In the genomic region with DNA sequence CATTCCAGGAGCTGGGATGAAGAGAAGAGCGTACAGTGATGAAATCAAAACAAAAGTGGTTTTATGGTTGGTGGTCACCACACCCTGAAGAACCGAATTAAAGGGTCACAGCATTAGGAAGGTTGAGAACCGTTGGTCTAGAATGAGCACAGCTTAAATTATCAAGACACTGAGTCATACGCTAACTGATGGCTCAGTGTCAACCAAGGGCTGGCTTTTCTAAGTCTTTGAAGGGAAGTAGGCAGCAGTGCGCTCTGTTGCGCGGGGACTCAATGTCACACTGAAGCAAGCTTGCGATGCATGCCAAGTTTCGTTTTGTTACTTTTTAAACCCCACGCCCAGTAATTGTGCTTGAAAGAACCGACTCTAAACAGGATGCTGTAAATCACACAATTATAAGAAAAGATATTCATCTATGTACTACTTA, we compare ENCODE assay signal across 8 mouse cellular contexts.
DNase-seq lines count a peak whose midpoint lies in the region; ATAC-seq and TF ChIP-seq lines count a peak whose summit lies in the region.

No protein-coding gene starts in this region.

- no peak overlapping the region for H3K9ac ChIP-seq in kidney, embryonic 14.5 days (ENCODE audit: low read depth, low read length)
- no peak overlapping the region for H3K9ac ChIP-seq in heart, embryonic 16.5 days (ENCODE audit: low read length)

- H3K9me3 ChIP-seq in kidney, embryonic 14.5 days (ENCODE audit: control insufficient read depth, low read length) = no peaks in the 10 kb centered on the region
- no peaks in the 10 kb centered on the region for H3K9me3 ChIP-seq in heart, embryonic 16.5 days (replicated peaks; ENCODE audit: control insufficient read depth, low read length)

- H3K36me3 ChIP-seq in kidney, embryonic 14.5 days (ENCODE audit: control insufficient read depth, insufficient read depth, low read length) = no peaks in the 10 kb centered on the region
- H3K36me3 ChIP-seq in heart, embryonic 16.5 days (ENCODE audit: control insufficient read depth, insufficient read depth) = 0 out of 2 replicates have a peak, but pooled peaks cover 2% of the 10 kb centered on the region
- no peaks in the 10 kb centered on the region for H3K36me3 ChIP-seq in thymus, adult 2 months (ENCODE audit: control insufficient read depth, insufficient read depth, low read length)

- no peak overlapping the region for H3K4me3 ChIP-seq in kidney, embryonic 14.5 days (ENCODE audit: low read length)
- H3K4me3 ChIP-seq in heart, embryonic 16.5 days (ENCODE audit: low read length) = no peak overlapping the region
- H3K4me3 ChIP-seq in thymus, adult 2 months (ENCODE audit: control insufficient read depth, insufficient read depth, low read length) = no peak overlapping the region

- TF ChIP-seq POLR2A in thymus, adult 2 months (IDR thresholded peaks at IDR 0.05; ENCODE audit: control insufficient read depth, extremely low read depth, insufficient read depth, low read length, poor library complexity) = no peak

- no peak overlapping the region for H3K27ac ChIP-seq in kidney, embryonic 14.5 days (ENCODE audit: low read depth, low read length)
- 0 out of 2 replicates have a peak overlapping the region, but pooled peaks have one; percentile 3 for H3K27ac ChIP-seq in heart, embryonic 16.5 days (ENCODE audit: low read length)
- H3K27ac ChIP-seq in thymus, adult 2 months (ENCODE audit: control insufficient read depth, insufficient read depth, low read length) = no peak overlapping the region

- H3K4me2 ChIP-seq in kidney, embryonic 14.5 days (replicated peaks; ENCODE audit: low read depth, low read length) = no peak overlapping the region
- H3K4me2 ChIP-seq in heart, embryonic 16.5 days (ENCODE audit: low read depth, low read length) = no peak overlapping the region

- 68% methylated on average over 11 of the region's 11 CpGs for WGBS in kidney, embryonic 14.5 days
- 75% methylated on average over 11 of the region's 11 CpGs for WGBS in heart, embryonic 16.5 days
- WGBS in thymus, adult 2 months = 41% methylated on average over 11 of the region's 11 CpGs

- H3K4me1 ChIP-seq in kidney, embryonic 14.5 days (ENCODE audit: control insufficient read depth, insufficient read depth, low read length) = peaks cover 9% of the 10 kb centered on the region; the same call in 1 of the 2 replicates
- H3K4me1 ChIP-seq in heart, embryonic 16.5 days (ENCODE audit: control insufficient read depth, insufficient read depth, low read length) = peaks cover 49% of the 10 kb centered on the region
- peaks cover 26% of the 10 kb centered on the region for H3K4me1 ChIP-seq in thymus, adult 2 months (replicated peaks; ENCODE audit: control insufficient read depth, insufficient read depth, low read length)

- no peaks in the 10 kb centered on the region for H3K27me3 ChIP-seq in kidney, embryonic 14.5 days (ENCODE audit: control insufficient read depth, insufficient read depth, low read length)
- no peaks in the 10 kb centered on the region for H3K27me3 ChIP-seq in heart, embryonic 16.5 days (ENCODE audit: control insufficient read depth, insufficient read depth, low read length)
- no peaks in the 10 kb centered on the region for H3K27me3 ChIP-seq in thymus, adult 2 months (ENCODE audit: control insufficient read depth, insufficient read depth, low read length)

- TF ChIP-seq CTCF in thymus, adult 2 months (IDR thresholded peaks at IDR 0.05; ENCODE audit: borderline replicate concordance, control insufficient read depth, extremely low read depth, insufficient read depth, low read length, poor library complexity) = no peak

- ATAC-seq in kidney, embryonic 14.5 days (ENCODE audit: low FRiP score, low TSS enrichment) = no peak
- no peak for ATAC-seq in heart, embryonic 16.5 days (replicated peaks; ENCODE audit: extremely low read depth, insufficient read depth, low FRiP score)

- peak; percentile 55 for DNase-seq in kidney, adult 11 months
- DNase-seq in MN1 (ENCODE audit: low spot score) = peak; percentile 36
- peak; percentile 82 for DNase-seq in lung, postnatal 36 days
- DNase-seq in urinary bladder, adult 2 months (ENCODE audit: low spot score) = no peak
- DNase-seq in thymus, adult 2 months = no peak
- DNase-seq in layer of hippocampus, postnatal 36 days = no peak

Comparison
In these comparisons a context has a peak if more than half of its experiments do, and no peak if none do; other contexts are left out.
1. DNase-seq: peak in kidney, adult 11 months (single experiment), MN1 (single experiment) and lung, postnatal 36 days (single experiment); none in urinary bladder, adult 2 months (single experiment), thymus, adult 2 months (single experiment) and layer of hippocampus, postnatal 36 days (0 of 2).